ENCODE assay signal across 19 mouse cellular contexts in genomic region chr5:117139822-117140221, GRCm38 (mm10). TPM values are rescaled to one million over a fixed set of nuclear protein-coding genes. Genes with fewer than 3 reads are reported as not detected.
DNase-seq lines count a peak whose midpoint lies in the region; ATAC-seq and TF ChIP-seq lines count a peak whose summit lies in the region.
"Had no signal": no experiment of that assay in that cellular context is flagged by ENCODE, and none has a peak within 500 bp of the region (broad histone marks: within the 10 kb centered on the region; RNA-seq: fewer than 3 reads in every experiment).

No protein-coding gene starts in this region.

- peak overlapping the region; percentile 46; the same call in 1 of the 2 replicates for H3K4me2 ChIP-seq in intestine, postnatal 0 days (replicated peaks; ENCODE audit: low read depth)
- no peak overlapping the region for H3K4me2 ChIP-seq in midbrain, embryonic 13.5 days (replicated peaks)
- H3K4me2 ChIP-seq in midbrain, embryonic 16.5 days (ENCODE audit: low read length), result no peak overlapping the region

- H3K27ac ChIP-seq in intestine, postnatal 0 days (ENCODE audit: low read depth, low read length), result peak overlapping the region; percentile 64; the same call in 1 of the 2 replicates
- H3K27ac ChIP-seq in small intestine, adult 2 months (ENCODE audit: insufficient read depth, low read depth, low read length), result peak overlapping the region; percentile 58
- no peak overlapping the region for H3K27ac ChIP-seq in midbrain, embryonic 13.5 days
- H3K27ac ChIP-seq in midbrain, embryonic 16.5 days (ENCODE audit: low read length), result no peak overlapping the region

- no peak for TF ChIP-seq CTCF in intestine, postnatal 0 days (IDR thresholded peaks at IDR 0.05; ENCODE audit: low read depth)
- no peak for TF ChIP-seq CTCF in small intestine, adult 2 months (IDR thresholded peaks at IDR 0.05; ENCODE audit: extremely low read depth, insufficient read length, insufficient replicate concordance, low read depth, low read length)

- peak; percentile 45 to 46 for DNase-seq in cerebellum, postnatal 14 days
- no peak for DNase-seq in cerebellum, adult 11 months
- peak; percentile 48 for DNase-seq in lung, postnatal 10 days
- no peak for DNase-seq in lung, postnatal 4 days
- DNase-seq: adrenal gland, postnatal 36 days; cerebellum, adult 9-11 months; kidney, adult 2 months; kidney, postnatal 10 days; left cerebral cortex, postnatal 4 days; right cerebral cortex, postnatal 14 days; thymus, postnatal 36 days had no signal

- 45% methylated on average over 8 of the region's 8 CpGs for WGBS in intestine, postnatal 0 days
- 31% methylated on average over 8 of the region's 8 CpGs for WGBS in small intestine, adult 2 months
- WGBS in midbrain, embryonic 13.5 days, result 69% methylated on average over 8 of the region's 8 CpGs
- WGBS in midbrain, embryonic 16.5 days, result 66% methylated on average over 8 of the region's 8 CpGs

- no peak overlapping the region for H3K9ac ChIP-seq in intestine, postnatal 0 days (ENCODE audit: low read depth, low read length)
- no peak overlapping the region for H3K9ac ChIP-seq in midbrain, embryonic 13.5 days (replicated peaks)
- no peak overlapping the region for H3K9ac ChIP-seq in midbrain, embryonic 16.5 days (ENCODE audit: low read depth, low read length)

- peak; percentile 26 for ATAC-seq in intestine, postnatal 0 days
- ATAC-seq in midbrain, embryonic 13.5 days, result no peak
- no peak for ATAC-seq in midbrain, embryonic 16.5 days
- ATAC-seq: CD4-positive, CD25-positive, alpha-beta regulatory T cell, adult 4 months; forebrain, embryonic 16.5 days; hindbrain, embryonic 16.5 days; lung, postnatal 0 days had no signal

- no peaks in the 10 kb centered on the region for H3K36me3 ChIP-seq in intestine, postnatal 0 days (ENCODE audit: control insufficient read depth, insufficient read depth)
- H3K36me3 ChIP-seq in small intestine, adult 2 months (ENCODE audit: control insufficient read depth, insufficient read depth, low read length), result 0 out of 2 replicates have a peak, but pooled peaks cover 4% of the 10 kb centered on the region
- no peaks in the 10 kb centered on the region for H3K36me3 ChIP-seq in midbrain, embryonic 13.5 days
- H3K36me3 ChIP-seq in midbrain, embryonic 16.5 days (ENCODE audit: control insufficient read depth, insufficient read depth, low read length), result no peaks in the 10 kb centered on the region

- H3K9me3 ChIP-seq in intestine, postnatal 0 days (ENCODE audit: control insufficient read depth), result no peaks in the 10 kb centered on the region
- H3K9me3 ChIP-seq in midbrain, embryonic 13.5 days, result no peaks in the 10 kb centered on the region
- no peaks in the 10 kb centered on the region for H3K9me3 ChIP-seq in midbrain, embryonic 16.5 days (replicated peaks; ENCODE audit: control insufficient read depth, low read length, poor library complexity, severe bottlenecking)

- no peak for TF ChIP-seq POLR2A in small intestine, adult 2 months (IDR thresholded peaks at IDR 0.05; ENCODE audit: low read depth, low read length)

- no peak overlapping the region for H3K4me3 ChIP-seq in intestine, postnatal 0 days (ENCODE audit: low read depth, low read length)
- no peak overlapping the region for H3K4me3 ChIP-seq in small intestine, adult 2 months (ENCODE audit: low read depth, low read length)
- H3K4me3 ChIP-seq in midbrain, embryonic 13.5 days (replicated peaks), result no peak overlapping the region
- H3K4me3 ChIP-seq in midbrain, embryonic 16.5 days (ENCODE audit: low read depth, low read length), result no peak overlapping the region

- H3K4me1 ChIP-seq in intestine, postnatal 0 days (replicated peaks; ENCODE audit: control insufficient read depth, insufficient read depth, low read length), result peaks cover 18% of the 10 kb centered on the region
- H3K4me1 ChIP-seq in small intestine, adult 2 months (ENCODE audit: control insufficient read depth, insufficient read depth, insufficient read length, low read length), result peaks cover 44% of the 10 kb centered on the region
- H3K4me1 ChIP-seq in midbrain, embryonic 13.5 days (replicated peaks), result peaks cover 17% of the 10 kb centered on the region
- H3K4me1 ChIP-seq in midbrain, embryonic 16.5 days (ENCODE audit: control insufficient read depth, insufficient read depth, low read length), result no peaks in the 10 kb centered on the region

- H3K27me3 ChIP-seq in intestine, postnatal 0 days (replicated peaks; ENCODE audit: control insufficient read depth, insufficient read depth, low read length), result no peaks in the 10 kb centered on the region
- H3K27me3 ChIP-seq in small intestine, adult 2 months (ENCODE audit: control insufficient read depth, insufficient read depth, low read length), result no peaks in the 10 kb centered on the region
- H3K27me3 ChIP-seq in midbrain, embryonic 13.5 days, result no peaks in the 10 kb centered on the region
- no peaks in the 10 kb centered on the region for H3K27me3 ChIP-seq in midbrain, embryonic 16.5 days (ENCODE audit: control insufficient read depth, insufficient read depth, low read depth, low read length)

RNA-seq across cellular contexts. Expression of gene Taok3, which starts 19.9 kb away (rescaled TPM):
- polyA plus RNA-seq in intestine, postnatal 0 days (2015; fragmentation: Nextera tagmentation; extraction: Ambion mirVana), result 40.4 and 47.7 TPM in 2 replicates
- 10.7 and 32.0 TPM in 2 replicates for polyA plus RNA-seq in small intestine, adult 2 months (2012; rRNA removed)
- 43.7 TPM in 2 replicates for polyA plus RNA-seq in midbrain, embryonic 13.5 days (2015; fragmentation: Nextera tagmentation; extraction: Ambion mirVana)
- 67.1 and 69.2 TPM in 2 replicates for polyA plus RNA-seq in midbrain, embryonic 16.5 days (2015; fragmentation: Nextera tagmentation; extraction: Ambion mirVana)

RNA-seq across cellular contexts. Expression of gene Suds3, which starts 23.9 kb away (rescaled TPM):
- polyA plus RNA-seq in intestine, postnatal 0 days (2015; fragmentation: Nextera tagmentation; extraction: Ambion mirVana), result 41.8 and 47.2 TPM in 2 replicates
- polyA plus RNA-seq in small intestine, adult 2 months (2012; rRNA removed), result 51.1 and 114 TPM in 2 replicates
- 83.5 and 90.1 TPM in 2 replicates for polyA plus RNA-seq in midbrain, embryonic 13.5 days (2015; fragmentation: Nextera tagmentation; extraction: Ambion mirVana)
- 82.3 and 83.6 TPM in 2 replicates for polyA plus RNA-seq in midbrain, embryonic 16.5 days (2015; fragmentation: Nextera tagmentation; extraction: Ambion mirVana)

Comparison
In these comparisons a context has a peak if more than half of its experiments do, and no peak if none do; other contexts are left out.
1. DNase-seq: peak in cerebellum, postnatal 14 days (2 of 2) and lung, postnatal 10 days (single experiment); none in cerebellum, adult 11 months (single experiment) and lung, postnatal 4 days (0 of 2).
2. H3K27ac ChIP-seq: peak in intestine, postnatal 0 days (single experiment) and small intestine, adult 2 months (single experiment); none in midbrain, embryonic 13.5 days (single experiment) and midbrain, embryonic 16.5 days (single experiment).